Mouse (Mus musculus): ENCODE data around the gene Dnah1.

DNA sequence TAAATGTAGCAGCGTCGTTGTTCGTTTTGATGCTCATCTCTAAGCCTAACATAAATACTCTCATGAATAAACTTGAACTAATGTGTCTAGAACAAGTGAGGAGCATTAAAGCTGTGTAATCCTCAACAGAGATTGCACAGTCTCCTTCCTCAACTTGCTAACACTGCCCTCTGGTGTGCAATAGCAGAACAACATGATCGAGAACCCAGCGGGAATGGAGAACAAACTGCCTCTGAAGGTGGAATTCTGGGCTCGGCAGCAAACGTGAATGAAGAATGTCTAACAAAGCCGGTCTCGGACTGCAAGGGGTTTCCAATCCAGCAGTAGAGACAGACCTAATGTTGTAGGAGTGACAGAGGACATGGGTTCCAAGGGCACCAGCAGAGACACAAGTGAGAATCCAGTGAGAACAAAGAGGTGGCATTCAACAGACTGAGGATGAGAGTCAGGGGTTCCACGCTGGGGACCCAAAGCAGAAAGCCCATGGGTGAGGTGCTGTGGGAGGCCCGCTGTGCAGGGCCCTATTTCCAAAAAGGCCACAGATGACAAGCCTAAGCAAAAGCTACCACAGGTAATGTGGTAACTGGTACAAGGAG, 89.6 kb downstream of the Dnah1 start:
- TF ChIP-seq POLR2A (IDR thresholded peaks at IDR 0.05; ENCODE audit: insufficient read length, low read depth) (no peak), MAX (IDR thresholded peaks at IDR 0.05; ENCODE audit: low read depth) (no peak), USF1 (IDR thresholded peaks at IDR 0.05; ENCODE audit: low read depth) (no peak)
